Mouse (Mus musculus): ENCODE measurements around the gene Cnksr1. TPM values are rescaled to one million over a fixed set of nuclear protein-coding genes. Genes with fewer than 3 reads are reported as not detected.

The Cnksr1 gene
- total and polyA plus RNA-seq, 2 experiments from 2014 or later: 0.27 to 0.28 TPM

- H3K27ac ChIP-seq (ENCODE audit: low read depth, low read length): no peak overlapping the region
- ATAC-seq (ENCODE audit: low FRiP score): no peak
- H3K4me1 ChIP-seq (ENCODE audit: insufficient read depth, low read length): no peaks in the 10 kb centered on the region
- no peak for TF ChIP-seq CTCF (IDR thresholded peaks at IDR 0.05)
- H3K4me2 ChIP-seq (ENCODE audit: low read depth, low read length, poor library complexity, severe bottlenecking): no peak overlapping the region
- WGBS: 75% methylated on average over 9 of the region's 9 CpGs
- no peaks in the 10 kb centered on the region for H3K36me3 ChIP-seq (ENCODE audit: insufficient read depth, low read length)
- no peak overlapping the region for H3K4me3 ChIP-seq (ENCODE audit: low read depth, low read length)
- H3K9me3 ChIP-seq (ENCODE audit: low read length): no peaks in the 10 kb centered on the region
- DNase-seq (ENCODE audit: low spot score): no peak
- H3K27me3 ChIP-seq (ENCODE audit: insufficient read depth, low read length): no peaks in the 10 kb centered on the region
- no peak overlapping the region for H3K9ac ChIP-seq (replicated peaks; ENCODE audit: low read length, poor library complexity, severe bottlenecking)
Observed at GRCm38 (mm10) chr4:134265860-134266585, 27.8 kb upstream of the Cnksr1 start.

- Histone ChIP-seq H3K36me3 (ENCODE audit: insufficient read depth, low read length) (no peaks in the 10 kb centered on the region), H3K4me2 (ENCODE audit: low read depth, low read length, poor library complexity, severe bottlenecking) (no peak overlapping the region), H3K9ac (replicated peaks; ENCODE audit: low read length, poor library complexity, severe bottlenecking) (no peak overlapping the region), H3K4me1 (ENCODE audit: insufficient read depth, low read length) (no peaks in the 10 kb centered on the region), H3K9me3 (ENCODE audit: low read length) (no peaks in the 10 kb centered on the region), H3K4me3 (ENCODE audit: low read depth, low read length) (no peak overlapping the region), H3K27me3 (ENCODE audit: insufficient read depth, low read length) (no peaks in the 10 kb centered on the region), H3K27ac (ENCODE audit: low read depth, low read length) (no peak overlapping the region)
- DNase-seq (ENCODE audit: low spot score): no peak
- TF ChIP-seq CTCF (IDR thresholded peaks at IDR 0.05): peak; percentile 62
- no peak for ATAC-seq (ENCODE audit: low FRiP score)
- WGBS: 40% methylated on average over 6 of the region's 6 CpGs
Observed at GRCm38 (mm10) chr4:134263191-134263590, 25.0 kb upstream of the Cnksr1 start.

- no peak for DNase-seq (ENCODE audit: low spot score)
- Histone ChIP-seq H3K9ac (replicated peaks; ENCODE audit: low read length, poor library complexity, severe bottlenecking) (no peak overlapping the region), H3K27ac (ENCODE audit: low read depth, low read length) (no peak overlapping the region), H3K4me1 (ENCODE audit: insufficient read depth, low read length) (no peaks in the 10 kb centered on the region), H3K4me3 (ENCODE audit: low read depth, low read length) (no peak overlapping the region), H3K27me3 (ENCODE audit: insufficient read depth, low read length) (peaks cover 15% of the 10 kb centered on the region), H3K9me3 (ENCODE audit: low read length) (no peaks in the 10 kb centered on the region), H3K4me2 (ENCODE audit: low read depth, low read length, poor library complexity, severe bottlenecking) (no peak overlapping the region), H3K36me3 (ENCODE audit: insufficient read depth, low read length) (no peaks in the 10 kb centered on the region)
- 52% methylated on average over 11 of the region's 11 CpGs for WGBS
- ATAC-seq (ENCODE audit: low FRiP score): no peak
- no peak for TF ChIP-seq CTCF (IDR thresholded peaks at IDR 0.05)
Observed at GRCm38 (mm10) chr4:134258354-134258753, 20.2 kb upstream of the Cnksr1 start.

DNA sequence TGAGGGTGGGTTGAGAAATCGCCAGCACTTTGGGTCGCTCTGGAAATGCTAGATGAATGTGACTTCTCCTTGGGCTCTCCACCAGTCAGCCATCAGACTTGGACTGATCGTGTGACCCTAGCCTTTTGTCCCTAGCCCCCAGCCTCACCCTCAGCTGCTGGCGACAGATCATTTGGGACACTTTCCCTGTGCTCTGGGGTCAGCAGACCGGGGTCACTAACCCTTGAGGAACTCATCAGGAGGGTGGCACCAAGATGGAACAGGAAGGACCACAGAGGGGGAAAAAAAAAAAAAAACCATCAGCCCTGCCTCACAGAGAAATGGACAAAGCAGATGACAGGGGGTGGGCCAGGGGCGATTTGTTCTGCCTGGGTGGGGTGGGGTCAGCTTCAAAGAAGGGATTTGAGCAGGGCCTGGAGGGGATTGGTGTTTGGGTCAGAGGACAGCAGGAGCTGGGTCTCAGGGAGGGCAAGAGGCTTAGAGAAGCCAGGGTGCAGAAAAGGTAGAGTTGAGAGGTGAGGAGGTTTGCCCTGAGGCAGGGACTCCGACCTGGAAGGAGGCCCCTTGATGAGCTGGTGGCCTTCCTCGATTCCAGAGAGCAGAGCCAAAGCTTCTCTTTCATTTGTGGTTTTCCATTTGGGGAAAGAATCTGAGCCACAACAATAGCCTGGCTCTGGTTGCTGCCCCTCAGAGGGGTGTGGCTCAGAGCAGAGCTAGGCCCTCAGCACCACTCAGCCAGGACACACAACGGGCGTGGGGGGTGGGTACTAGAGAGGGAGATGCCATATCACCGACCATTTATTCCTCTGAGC, 19.2 kb upstream of the Cnksr1 start:
- TF ChIP-seq CTCF (IDR thresholded peaks at IDR 0.05): no peak
- H3K9me3 ChIP-seq (ENCODE audit: low read length): no peaks in the 10 kb centered on the region
- DNase-seq (ENCODE audit: low spot score): no peak
- no peaks in the 10 kb centered on the region for H3K4me1 ChIP-seq (ENCODE audit: insufficient read depth, low read length)
- no peak for ATAC-seq (ENCODE audit: low FRiP score)
- peaks cover 23% of the 10 kb centered on the region for H3K27me3 ChIP-seq (ENCODE audit: insufficient read depth, low read length)
- H3K4me3 ChIP-seq (ENCODE audit: low read depth, low read length): no peak overlapping the region
- 15% methylated on average over 11 of the region's 11 CpGs for WGBS
- H3K36me3 ChIP-seq (ENCODE audit: insufficient read depth, low read length): no peaks in the 10 kb centered on the region
- no peak overlapping the region for H3K27ac ChIP-seq (ENCODE audit: low read depth, low read length)
- no peak overlapping the region for H3K9ac ChIP-seq (replicated peaks; ENCODE audit: low read length, poor library complexity, severe bottlenecking)
- H3K4me2 ChIP-seq (ENCODE audit: low read depth, low read length, poor library complexity, severe bottlenecking): no peak overlapping the region

GRCm38 (mm10) chr4:134256407-134257197, 18.4 kb upstream of the Cnksr1 start:
- H3K36me3 ChIP-seq (ENCODE audit: insufficient read depth, low read length): no peaks in the 10 kb centered on the region
- TF ChIP-seq CTCF (IDR thresholded peaks at IDR 0.05): no peak
- no peak overlapping the region for H3K27ac ChIP-seq (ENCODE audit: low read depth, low read length)
- 0 out of 2 replicates have a peak, but pooled peaks cover 4% of the 10 kb centered on the region for H3K4me1 ChIP-seq (ENCODE audit: insufficient read depth, low read length)
- H3K4me2 ChIP-seq (ENCODE audit: low read depth, low read length, poor library complexity, severe bottlenecking): no peak overlapping the region
- ATAC-seq (ENCODE audit: low FRiP score) (no peak), DNase-seq (ENCODE audit: low spot score) (no peak)
- WGBS: 18% methylated on average over 18 of the region's 19 CpGs
- H3K9me3 ChIP-seq (ENCODE audit: low read length): no peaks in the 10 kb centered on the region
- H3K9ac ChIP-seq (replicated peaks; ENCODE audit: low read length, poor library complexity, severe bottlenecking): no peak overlapping the region; the same call in 1 of the 2 replicates
- peaks cover 23% of the 10 kb centered on the region for H3K27me3 ChIP-seq (ENCODE audit: insufficient read depth, low read length)
- no peak overlapping the region for H3K4me3 ChIP-seq (ENCODE audit: low read depth, low read length)

Measured in midbrain, postnatal 0 days (tissue).